Mouse (Mus musculus): Measurements from ENCODE around the gene Prdm16. TPM values are rescaled to one million over a fixed set of nuclear protein-coding genes. Genes with fewer than 3 reads are reported as not detected.

The Prdm16 gene
- polyA plus RNA-seq (2017; shearing (Covaris generic)) = 10 to 100 TPM in 1 of 2 experiments, 1 to 10 TPM in 1; 3.4 to 10.6 TPM

DNA sequence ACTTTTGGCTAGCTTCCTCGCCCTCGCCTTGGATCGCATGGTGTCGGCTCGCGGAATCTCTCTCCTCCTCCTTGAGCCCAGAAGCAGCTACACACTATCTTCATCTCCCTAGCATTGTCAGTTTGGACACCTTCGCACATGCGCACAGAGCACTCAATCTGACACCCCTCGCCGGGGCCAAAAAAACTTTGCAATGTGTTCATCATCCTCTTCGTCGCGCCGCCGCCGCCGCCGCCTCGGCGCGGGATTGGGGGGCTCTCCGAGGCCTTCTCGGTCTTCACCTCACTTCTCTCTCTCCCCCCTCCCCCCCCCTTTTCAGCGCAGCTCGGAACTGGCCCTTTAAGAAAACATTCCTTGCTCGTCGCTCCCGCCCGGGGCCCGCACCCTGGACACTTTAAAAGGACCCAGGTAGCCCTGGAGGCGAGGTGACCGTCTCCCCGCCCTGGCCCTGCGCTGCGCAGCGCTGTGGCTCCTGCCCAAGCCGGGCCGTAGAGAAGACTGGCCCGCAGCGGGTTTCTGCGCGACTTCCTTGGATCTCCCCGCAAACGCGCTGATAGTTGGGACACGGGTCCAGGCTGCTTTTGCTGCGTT is at the start of gene Prdm16:
Gene Prdm16 (minus strand): TSS at position 153 of the 591 bp plus-strand sequence.

DNA sequence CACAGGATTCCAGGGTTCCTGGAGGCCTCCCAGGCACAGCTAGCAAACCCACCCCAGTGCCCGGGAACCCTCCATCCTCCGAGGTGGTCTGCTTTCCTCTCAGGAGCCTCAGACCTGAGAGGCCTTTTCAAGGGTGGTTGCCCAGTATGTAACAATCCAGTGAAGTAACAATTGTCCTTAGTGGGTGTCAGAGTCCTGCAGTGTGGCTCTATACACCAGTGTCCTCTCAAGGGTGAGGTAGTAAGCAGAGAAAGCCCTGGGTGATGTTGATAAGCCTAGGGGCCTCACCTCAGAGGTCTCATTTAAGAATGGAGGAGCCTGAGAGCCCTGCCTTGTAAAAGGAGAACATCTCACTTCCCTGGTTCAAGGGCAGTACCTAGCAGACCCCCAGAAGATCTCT is 31.1 kb upstream of the Prdm16 start, which contains the start of gene Actrt2:
Gene Actrt2 (minus strand): TSS at position 101 of the 400 bp plus-strand sequence.

GRCm38 (mm10) chr4:154335761-154336160 is 300.9 kb downstream of the Prdm16 start, which contains the start of gene B230104I21Rik:
B230104I21Rik (plus strand) TSS chr4:154336127.

GRCm38 (mm10) chr4:154301466-154301881 is 335.2 kb downstream of the Prdm16 start, which contains the start of gene Arhgef16:
Arhgef16 (minus strand) TSS chr4:154301676.

Other genes starting within 250 kb of the Prdm16 start
- gene Actrt2, start 31.0 kb upstream of the Prdm16 start, polyA plus RNA-seq (2017; shearing (Covaris generic)) = not detected
- 1 to 10 TPM in 1 of 2 experiments, under 1 TPM in 1; 0.84 to 4.7 TPM for gene Ttc34, start 200.6 kb upstream of the Prdm16 start, polyA plus RNA-seq (2017; shearing (Covaris generic))
- gene Mmel1, start 232.7 kb upstream of the Prdm16 start, polyA plus RNA-seq (2017; shearing (Covaris generic)) = under 1 TPM; 0.06 to 0.12 TPM

Measured in inflammation-experienced regulatory T-cells (primary cell).